Mouse (Mus musculus) MEL (cell line): ENCODE data around the gene Aoah.

Experiments used
- CTCF ChIP-seq, 3 experiments: IDR thresholded peaks in 2 of 3; conservative IDR thresholded peaks in 1 of 3; 2 replicates each; pipeline ENCODE4 v1.5.1; 2011 to 2012; ENCODE audit warnings: low read length in 3 of 3, low read depth in 2 of 3, mild to moderate bottlenecking in 2 of 3, improper control_type of control experiment in 1 of 3, inconsistent platforms in 1 of 3, mixed read lengths in 1 of 3, moderate library complexity in 1 of 3; ENCODE audit not compliant: control insufficient read depth in 1 of 3, insufficient read depth in 1 of 3, poor library complexity in 1 of 3, severe bottlenecking in 1 of 3
- MXI1 ChIP-seq: IDR thresholded peaks from 2 replicates; pipeline ENCODE4 v1.6.1; 2011; ENCODE audit warnings: mild to moderate bottlenecking, low read depth, low read length, improper control_type of control experiment
- NELFE ChIP-seq: IDR thresholded peaks from 2 replicates; pipeline ENCODE4 v1.6.1; 2011; ENCODE audit warnings: low read depth, low read length, improper control_type of control experiment
- UBTF ChIP-seq: IDR thresholded peaks from 2 replicates; pipeline ENCODE4 v1.6.1; 2012; ENCODE audit warnings: low read depth, mild to moderate bottlenecking, inconsistent platforms, low read length, improper control_type of control experiment, moderate library complexity, borderline replicate concordance; ENCODE audit not compliant: insufficient read depth
- ZC3H11A ChIP-seq: IDR thresholded peaks from 2 replicates; pipeline ENCODE4 v1.6.1; 2012; ENCODE audit warnings: low read depth, mild to moderate bottlenecking, inconsistent platforms, low read length, improper control_type of control experiment

DNA sequence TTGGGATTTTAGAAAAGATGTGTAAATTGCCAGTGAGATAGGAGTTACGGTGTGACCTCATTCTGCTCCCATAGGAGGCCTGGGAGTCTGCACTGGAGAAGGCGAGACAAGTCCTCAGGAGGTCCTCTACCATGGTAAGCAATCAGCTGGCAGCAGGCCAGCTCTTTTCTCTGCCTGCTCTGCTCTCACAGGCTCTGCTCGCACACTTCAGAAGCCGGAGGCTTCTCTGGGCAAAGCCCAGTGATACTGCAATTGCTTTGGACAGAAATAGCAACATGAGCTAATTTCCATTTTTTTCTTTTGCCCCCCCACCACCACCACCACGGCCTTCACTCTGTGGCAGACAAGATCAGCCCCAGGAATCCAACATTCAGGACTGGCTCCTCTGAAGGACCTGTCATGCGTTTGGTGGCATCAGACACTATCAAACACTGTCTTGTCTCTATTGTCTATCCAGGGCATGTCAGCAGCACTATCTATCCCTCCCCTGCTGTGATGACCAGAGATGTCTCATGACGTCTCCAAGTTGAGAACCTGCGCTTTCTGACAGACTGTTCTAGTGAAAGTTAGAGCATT lies 106.6 kb downstream of the Aoah start:
- TF ChIP-seq CTCF (IDR thresholded peaks at IDR 0.05 in 2 of 3, conservative IDR thresholded peaks at IDR 0.05 in 1 of 3; ENCODE audit: control insufficient read depth in 1 of 3, insufficient read depth in 1 of 3, low read depth in 2 of 3, low read length in 3 of 3, poor library complexity in 1 of 3, severe bottlenecking in 1 of 3) = no peak
- no peak for TF ChIP-seq UBTF
- no peak for TF ChIP-seq MXI1
- no peak for TF ChIP-seq NELFE
- no peak for TF ChIP-seq ZC3H11A
